Mouse (Mus musculus) bone marrow, adult 2 months (tissue): Measurements from ENCODE around the gene Acbd7. TPM values are rescaled to one million over a fixed set of nuclear protein-coding genes. Genes with fewer than 3 reads are reported as not detected.

Source experiments
- H3K27ac ChIP-seq: fragments of 200-500 bp; 2 replicates; pipeline ENCODE4 v1.5.1; 2012; ENCODE audit warnings: low read depth, mild to moderate bottlenecking, control low read depth, inconsistent platforms, low read length; ENCODE audit not compliant: control insufficient read depth, poor library complexity, insufficient read depth
- H3K4me1 ChIP-seq: fragments of 200-500 bp; 2 replicates; pipeline ENCODE4 v1.6.1; 2011; ENCODE audit warnings: low read length; ENCODE audit not compliant: control insufficient read depth, insufficient read depth
- H3K4me3 ChIP-seq: fragments of 200-500 bp; replicated peaks from 2 replicates; pipeline ENCODE3; 2011; ENCODE audit warnings: mild to moderate bottlenecking, low read depth, low read length, control low read depth; ENCODE audit not compliant: control insufficient read depth
- CTCF ChIP-seq: fragments of 200-500 bp; IDR thresholded peaks from 2 replicates; pipeline ENCODE4 v1.5.1; 2011; ENCODE audit warnings: low read length, control low read depth; ENCODE audit not compliant: control insufficient read depth, insufficient read depth
- POLR2A ChIP-seq: fragments of 200-500 bp; IDR thresholded peaks from 2 replicates; pipeline ENCODE4 v1.6.1; 2011; ENCODE audit warnings: low read depth, mild to moderate bottlenecking, control low read depth, low read length, borderline replicate concordance; ENCODE audit not compliant: control insufficient read depth
- WGBS: fragments of 180-500 bp; shearing (Covaris S2); methylation state at CpG from one replicate; pipeline ENCODE4 v1.1.7; 2018; 5-methylcytosine and 5-hydroxymethylcytosine counted together
- polyA plus RNA-seq: library from polyadenylated mRNA; stranded (reverse); fragments of >200 nt; gene quantifications from 2 replicates; pipeline ENCODE4 v1.2.4, GENCODE M21; 2011; ENCODE audit warnings: low replicate concordance; ENCODE audit not compliant: missing spikeins, insufficient read depth, insufficient read length

Gene Acbd7
- polyA plus RNA-seq, 1 experiment, result not detected

DNA sequence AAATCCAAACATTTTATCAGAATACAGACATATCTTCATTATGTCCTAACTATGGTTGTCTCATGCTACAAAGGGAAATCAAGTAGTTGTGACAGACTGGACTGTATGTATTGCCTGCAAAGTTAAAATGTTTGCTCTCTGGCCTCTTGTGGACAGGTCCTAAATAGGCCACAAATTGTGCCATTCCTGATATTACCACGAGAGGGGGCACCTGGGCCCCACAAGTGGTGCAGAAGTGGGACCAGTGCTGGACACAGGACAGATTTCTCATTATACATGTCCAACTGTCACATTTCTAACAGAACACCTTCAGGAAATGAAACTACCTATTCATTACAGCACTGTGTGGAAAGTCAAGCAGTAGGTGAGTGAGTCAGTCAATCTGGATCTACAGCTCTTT lies 8.6 kb upstream of the Acbd7 start:
- H3K4me3 ChIP-seq, result no peak overlapping the region
- no peaks in the 10 kb centered on the region; the same call in 1 of the 2 replicates for H3K4me1 ChIP-seq
- no peak overlapping the region for H3K27ac ChIP-seq
- WGBS, result 9% methylated on average over 1 of the region's 1 CpGs
- TF ChIP-seq POLR2A, result no peak
- peak; percentile 65 for TF ChIP-seq CTCF

GRCm38 (mm10) chr2:3331071-3331703 lies 4.8 kb upstream of the Acbd7 start:
- TF ChIP-seq CTCF, result no peak
- TF ChIP-seq POLR2A, result no peak
- H3K4me3 ChIP-seq, result no peak overlapping the region
- 60% methylated on average over 5 of the region's 5 CpGs for WGBS
- H3K4me1 ChIP-seq, result no peaks in the 10 kb centered on the region; the same call in 1 of the 2 replicates
- H3K27ac ChIP-seq, result no peak overlapping the region

DNA sequence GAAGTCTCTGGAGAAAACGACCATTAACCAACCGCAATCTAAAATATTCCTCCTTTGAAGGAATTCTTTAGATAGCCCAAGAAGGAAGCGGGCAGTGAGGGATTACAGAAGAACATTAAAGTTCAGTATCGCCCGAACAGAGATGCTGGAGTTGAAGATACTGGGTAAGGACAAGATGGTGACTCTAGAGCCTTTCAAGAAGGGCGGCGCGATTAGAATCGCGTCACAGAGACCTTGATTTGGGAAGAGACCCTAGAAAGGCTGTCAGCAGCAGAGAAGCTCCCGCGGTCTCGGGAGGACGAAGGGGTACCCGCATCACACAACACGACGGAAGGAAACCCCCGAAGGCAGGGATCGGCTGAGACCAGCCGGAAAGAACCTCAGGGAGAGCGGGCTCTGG lies 3.9 kb upstream of the Acbd7 start:
- Histone ChIP-seq H3K27ac (peak overlapping the region; percentile 12; the same call in 1 of the 2 replicates), H3K4me1 (no peaks in the 10 kb centered on the region; the same call in 1 of the 2 replicates), H3K4me3 (peak overlapping the region; percentile 80)
- TF ChIP-seq CTCF, result no peak
- TF ChIP-seq POLR2A, result no peak
- 0% methylated on average over 21 of the region's 21 CpGs for WGBS

DNA sequence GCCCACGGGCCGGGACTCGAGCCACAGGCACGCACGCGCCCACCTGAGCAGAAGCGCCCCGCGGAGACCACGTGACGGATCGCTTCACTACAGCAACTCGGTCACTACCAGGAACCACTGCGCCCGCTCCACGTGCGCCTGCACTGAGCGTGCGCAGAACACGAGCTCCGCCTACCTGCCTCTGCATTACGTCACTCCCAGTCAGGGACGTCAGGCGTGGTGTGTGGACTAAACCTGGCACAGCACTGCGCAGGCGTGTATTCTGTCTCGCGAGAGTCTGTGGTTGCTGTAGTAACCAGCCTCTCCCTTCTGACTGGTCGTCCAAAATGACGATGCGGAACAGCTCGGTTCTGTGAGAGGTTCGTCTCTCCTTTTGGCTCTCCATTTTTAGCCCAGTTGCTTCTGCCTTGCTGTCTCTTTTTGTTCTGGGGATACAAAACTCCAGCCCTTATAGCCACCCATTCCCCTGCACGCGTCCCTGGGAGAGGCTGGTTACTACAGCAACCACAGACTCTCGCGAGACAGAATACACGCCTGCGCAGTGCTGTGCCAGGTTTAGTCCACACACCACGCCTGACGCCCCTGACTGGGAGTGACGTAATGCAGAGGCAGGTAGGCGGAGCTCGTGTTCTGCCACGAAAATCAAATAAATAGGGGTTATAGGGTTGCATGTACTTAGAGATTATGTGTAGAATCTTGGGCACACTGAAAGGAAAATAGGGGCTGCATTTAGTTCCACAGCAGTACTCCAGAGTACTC lies 3.3 kb upstream of the Acbd7 start, which contains the start of gene Rpp38:
Gene Rpp38, minus strand, starts transcription at position 160 of the 759 bp plus-strand sequence.
- WGBS, result under 1% methylated on average over 45 of the region's 45 CpGs
- TF ChIP-seq POLR2A (no peak; the same call in 1 of the 2 replicates), CTCF (no peak)
- Histone ChIP-seq H3K4me1 (no peaks in the 10 kb centered on the region; the same call in 1 of the 2 replicates), H3K27ac (peak within 1 kb of the TSS; percentile 14), H3K4me3 (peak within 1 kb of the TSS; percentile 80)

GRCm38 (mm10) chr2:3333761-3334160 lies 2.2 kb upstream of the Acbd7 start:
- H3K27ac ChIP-seq, result no peak overlapping the region
- H3K4me3 ChIP-seq, result no peak overlapping the region
- 54% methylated on average over 12 of the region's 12 CpGs for WGBS
- TF ChIP-seq POLR2A, result no peak
- no peak for TF ChIP-seq CTCF
- no peaks in the 10 kb centered on the region; the same call in 1 of the 2 replicates for H3K4me1 ChIP-seq

DNA sequence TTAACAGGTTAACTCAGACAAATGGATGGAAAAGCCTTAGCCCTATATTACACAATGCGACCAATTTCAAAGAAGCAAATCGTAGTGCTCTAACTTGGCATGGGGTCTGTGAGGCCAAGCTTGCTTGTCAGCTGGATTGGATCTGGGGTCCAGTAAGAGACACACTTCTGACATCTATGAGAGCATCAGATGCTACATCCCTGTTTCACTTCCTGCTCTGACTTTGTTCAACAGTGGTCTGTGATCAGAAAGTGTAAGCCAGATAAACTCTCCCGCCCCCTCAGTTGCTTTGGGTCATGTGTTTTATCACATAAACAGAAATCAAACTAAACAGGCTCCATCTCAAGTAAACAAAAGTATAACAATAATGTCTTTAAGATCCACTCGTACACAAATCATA lies 12.5 kb downstream of the Acbd7 start:
- TF ChIP-seq CTCF (no peak), POLR2A (no peak)

DNA sequence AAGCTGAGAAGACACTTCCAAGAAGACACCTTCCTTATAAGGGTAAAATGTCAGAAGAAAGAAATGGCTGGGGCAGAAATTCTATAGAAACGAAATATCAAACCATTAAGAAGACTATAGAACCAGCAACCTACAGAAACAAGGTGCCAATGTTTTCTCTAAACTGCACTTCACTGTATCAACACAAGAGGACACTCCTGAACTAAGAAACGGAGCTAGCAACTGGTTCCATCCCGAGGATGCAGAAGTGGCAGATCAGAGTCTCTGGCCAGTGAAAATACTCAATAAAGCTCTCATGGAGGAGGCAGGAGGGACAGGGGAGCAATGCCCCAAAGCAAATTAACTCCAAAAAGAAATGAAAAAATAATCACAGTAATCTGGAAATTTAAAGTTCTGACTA lies 13.0 kb downstream of the Acbd7 start:
- TF ChIP-seq CTCF (peak; percentile 40; the same call in 1 of the 2 replicates), POLR2A (no peak)
- WGBS, result 20% methylated on average over 3 of the region's 3 CpGs
- Histone ChIP-seq H3K27ac (no peak overlapping the region), H3K4me3 (no peak overlapping the region), H3K4me1 (no peaks in the 10 kb centered on the region)

More for the DNA sequence above, 12.5 kb downstream of the Acbd7 start:
- H3K27ac ChIP-seq, result no peak overlapping the region
- no peaks in the 10 kb centered on the region for H3K4me1 ChIP-seq
- WGBS, result 69% methylated on average over 4 of the region's 4 CpGs
- no peak overlapping the region for H3K4me3 ChIP-seq

DNA sequence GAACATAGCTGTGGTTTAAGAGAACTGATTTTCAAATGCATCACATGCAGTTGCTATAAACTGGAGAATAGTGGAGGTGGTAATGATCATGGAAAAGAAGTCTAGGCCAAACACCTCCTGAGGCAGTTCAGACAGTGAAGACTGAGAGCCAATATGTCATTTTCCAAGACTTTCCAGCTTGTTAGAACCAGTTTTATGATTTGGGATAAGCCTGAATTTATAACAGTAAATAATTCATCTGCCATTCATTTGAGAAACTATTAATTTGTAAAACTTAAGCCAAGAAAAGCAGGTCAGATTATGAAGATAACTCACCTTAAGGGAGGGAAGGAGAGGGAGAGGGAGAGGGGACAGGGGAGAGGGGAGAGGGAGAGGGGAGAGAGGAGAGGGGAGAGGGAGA lies 17.2 kb downstream of the Acbd7 start:
- H3K4me1 ChIP-seq, result no peaks in the 10 kb centered on the region
- no peak for TF ChIP-seq CTCF
- TF ChIP-seq POLR2A, result no peak
- H3K4me3 ChIP-seq, result no peak overlapping the region
- no peak overlapping the region for H3K27ac ChIP-seq
